Mouse (Mus musculus): ENCODE measurements around the gene Tedc2. TPM values are rescaled to one million over a fixed set of nuclear protein-coding genes. Genes with fewer than 3 reads are reported as not detected.
A peak's percentile ranks its signal among the peaks of the same experiment; 100 is the strongest.

The Tedc2 gene
- total RNA-seq, 2 experiments from 2014 or later, result 6.6 to 13.5 TPM

DNA sequence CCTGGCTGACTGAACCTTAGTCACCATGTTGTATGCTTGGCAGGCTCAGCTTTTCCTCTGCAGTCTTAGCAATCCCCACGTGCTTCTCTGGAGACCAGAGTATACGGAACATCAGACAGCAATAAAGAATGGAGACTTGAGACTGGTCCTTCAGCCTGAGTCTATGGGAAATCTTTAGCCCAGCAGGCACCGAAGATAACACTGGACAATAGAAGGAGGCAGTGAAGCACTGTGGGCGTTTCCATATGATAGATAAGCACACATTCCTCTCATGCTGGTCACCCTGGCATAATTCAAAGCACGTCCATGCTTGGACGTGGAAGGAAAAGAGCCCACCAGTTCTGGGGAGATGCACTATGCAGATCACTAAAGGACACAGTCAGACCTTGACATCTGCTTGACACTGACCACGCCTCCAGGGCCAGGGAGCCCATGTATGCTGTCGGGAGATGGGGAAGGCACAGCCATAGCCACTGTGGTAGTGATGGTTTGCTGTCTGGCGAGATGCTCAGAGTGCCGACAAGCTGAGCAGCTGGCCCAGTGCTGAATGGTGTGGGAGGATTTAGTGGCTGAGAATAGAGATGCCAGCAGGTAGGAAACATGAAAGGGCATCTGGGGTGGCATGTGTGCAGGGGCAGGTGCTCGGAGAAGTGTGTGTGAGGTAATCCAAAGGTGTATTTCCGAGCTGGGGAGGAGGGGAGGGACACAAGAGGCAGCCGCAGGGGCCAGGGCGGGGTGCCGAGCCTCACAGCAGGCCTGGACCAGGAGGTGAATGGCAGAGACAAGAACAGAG is 23.4 kb downstream of the Tedc2 start:
- ATAC-seq (ENCODE audit: poor library complexity, severe bottlenecking), result no peak

DNA sequence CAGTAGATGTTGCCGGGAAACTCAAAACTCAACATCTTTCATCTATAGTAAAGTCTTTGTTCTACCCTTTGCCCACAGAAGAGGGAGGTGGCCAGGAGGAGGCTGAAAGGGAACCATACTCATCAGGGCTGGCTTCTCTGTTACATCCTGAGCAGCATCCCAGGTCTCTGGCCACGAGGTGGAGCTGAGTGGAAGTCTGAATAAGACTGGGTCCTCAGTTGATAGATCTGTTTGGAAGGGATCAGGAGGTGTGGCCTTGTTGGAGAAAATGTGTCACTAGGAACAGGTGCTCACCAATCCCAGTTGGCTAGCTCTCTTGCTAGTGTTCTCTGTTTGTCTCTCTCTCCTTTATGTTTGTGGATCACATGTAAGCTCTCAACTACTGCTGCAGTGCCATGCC is 25.3 kb downstream of the Tedc2 start:
- ATAC-seq (ENCODE audit: poor library complexity, severe bottlenecking), result no peak

DNA sequence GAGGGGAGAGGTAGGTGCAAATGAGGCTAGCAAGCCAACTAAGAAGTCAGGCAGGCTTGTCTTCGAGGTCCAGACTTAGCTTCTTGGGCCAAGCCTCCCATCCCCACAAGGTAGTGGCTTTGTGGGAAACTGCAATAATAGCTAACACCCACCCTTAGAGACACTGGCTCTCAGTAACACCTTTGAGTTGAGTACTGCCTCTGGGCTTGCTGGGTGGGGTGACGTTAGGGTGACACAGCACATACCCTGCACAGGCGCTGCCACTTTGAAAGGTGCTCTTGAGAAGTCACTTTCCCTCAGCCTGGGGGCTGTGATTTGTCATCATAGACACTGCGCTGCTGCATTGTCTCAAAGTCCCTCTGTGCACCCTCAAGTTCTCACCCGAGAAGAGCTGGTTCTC is 26.9 kb downstream of the Tedc2 start:
- no peak for ATAC-seq (ENCODE audit: poor library complexity, severe bottlenecking)

DNA sequence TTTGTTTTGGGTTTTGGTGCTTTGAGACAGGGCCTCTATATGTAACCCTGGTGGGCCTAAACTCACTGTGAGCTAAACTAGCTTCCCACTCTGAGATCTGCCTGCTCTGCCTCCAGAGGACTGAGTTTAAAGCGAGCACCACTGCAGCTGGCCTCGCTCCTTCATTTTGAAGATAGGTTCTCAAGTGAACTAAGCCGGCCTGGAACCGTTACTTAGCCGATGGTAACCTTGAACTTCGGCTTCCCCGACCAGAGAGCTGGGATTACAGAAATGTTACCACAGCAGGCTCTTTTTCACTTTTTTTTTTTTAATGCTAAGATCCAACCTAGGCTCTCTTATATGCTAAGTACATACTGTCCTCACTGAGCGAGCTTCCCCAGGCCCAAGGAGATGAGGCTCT is 27.4 kb downstream of the Tedc2 start:
- no peak for ATAC-seq (ENCODE audit: poor library complexity, severe bottlenecking)

DNA sequence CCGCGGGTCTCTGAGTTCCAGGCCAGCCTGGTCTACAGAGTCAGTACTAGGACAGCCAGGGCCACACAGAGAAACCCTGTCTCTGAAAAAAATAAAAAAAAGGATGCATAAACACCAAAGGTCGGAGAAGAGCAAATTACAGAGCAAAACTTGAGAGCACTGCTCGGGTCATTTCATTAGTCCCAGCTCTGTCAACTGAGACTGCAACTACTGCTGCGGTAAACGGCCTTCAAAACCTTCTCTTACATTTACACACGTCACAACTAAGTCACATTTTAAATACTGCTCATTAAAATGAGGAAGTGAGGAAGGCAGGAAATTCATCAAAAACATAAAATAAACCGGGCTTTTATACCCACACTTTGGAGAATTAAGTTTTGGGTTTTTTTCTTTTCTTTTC is 27.8 kb downstream of the Tedc2 start:
- peak; percentile 65 for ATAC-seq (ENCODE audit: poor library complexity, severe bottlenecking)

DNA sequence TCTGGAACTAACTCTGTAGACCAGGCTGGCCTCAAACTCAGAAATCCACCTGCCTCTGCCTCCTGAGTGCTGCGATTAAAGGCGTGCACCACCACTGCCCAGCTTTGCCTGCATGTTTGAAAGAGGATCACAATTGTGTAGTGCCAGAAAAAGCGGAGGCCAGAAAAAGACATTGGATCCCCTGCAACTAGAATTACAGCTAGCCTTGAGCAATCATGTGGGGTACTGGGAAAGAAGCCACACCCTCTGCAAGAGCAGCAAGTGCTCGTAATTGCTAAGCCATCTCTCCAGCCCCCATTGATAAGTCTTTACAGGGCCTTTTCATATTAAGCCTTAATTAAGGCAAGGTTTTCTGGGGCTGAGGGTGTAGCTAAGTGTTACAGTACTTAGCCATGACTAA is 29.2 kb downstream of the Tedc2 start:
- ATAC-seq (ENCODE audit: poor library complexity, severe bottlenecking), result peak; percentile 51; the same call in 1 of the 2 replicates

DNA sequence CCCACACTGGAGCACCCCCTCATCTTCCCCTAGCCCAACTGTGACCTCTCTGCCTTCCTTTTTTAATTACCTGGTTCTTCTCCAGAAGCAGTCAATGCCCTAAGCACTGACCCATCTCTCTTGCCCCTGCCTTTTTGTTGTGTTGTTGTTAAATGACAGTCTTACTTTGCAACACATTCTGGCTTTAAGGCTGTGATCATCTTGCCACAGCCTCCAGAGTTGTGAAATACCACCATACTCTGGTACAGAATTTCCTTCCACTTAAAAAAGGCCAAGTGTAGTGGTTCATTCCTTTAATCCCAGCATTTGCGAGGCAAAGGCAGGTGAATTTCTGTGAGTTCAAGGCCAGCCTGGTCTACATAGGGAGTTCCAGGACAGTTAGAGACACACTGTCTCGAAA is 29.7 kb downstream of the Tedc2 start:
- ATAC-seq (ENCODE audit: poor library complexity, severe bottlenecking), result peak; percentile 38; the same call in 1 of the 2 replicates

DNA sequence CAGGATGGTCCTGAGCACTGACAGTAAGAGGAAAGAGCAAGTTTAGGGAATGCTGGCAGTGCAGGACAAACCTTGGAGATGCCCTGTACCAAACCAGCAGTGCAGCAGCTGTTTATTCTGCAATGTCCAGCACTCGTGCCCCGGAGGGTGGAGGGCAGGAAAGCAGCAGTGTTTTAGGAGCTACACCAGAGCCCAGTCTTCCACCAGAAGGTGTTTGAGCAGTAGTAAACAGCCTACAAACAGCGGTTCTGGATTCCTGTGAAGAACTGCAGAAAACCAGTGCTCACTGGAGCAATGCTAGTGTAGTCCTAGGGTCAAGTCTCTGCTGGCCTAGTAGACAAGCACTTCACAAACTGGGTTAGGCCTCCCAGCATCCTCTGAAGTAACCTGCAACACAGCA is 46.4 kb downstream of the Tedc2 start:
- ATAC-seq (ENCODE audit: poor library complexity, severe bottlenecking), result no peak

DNA sequence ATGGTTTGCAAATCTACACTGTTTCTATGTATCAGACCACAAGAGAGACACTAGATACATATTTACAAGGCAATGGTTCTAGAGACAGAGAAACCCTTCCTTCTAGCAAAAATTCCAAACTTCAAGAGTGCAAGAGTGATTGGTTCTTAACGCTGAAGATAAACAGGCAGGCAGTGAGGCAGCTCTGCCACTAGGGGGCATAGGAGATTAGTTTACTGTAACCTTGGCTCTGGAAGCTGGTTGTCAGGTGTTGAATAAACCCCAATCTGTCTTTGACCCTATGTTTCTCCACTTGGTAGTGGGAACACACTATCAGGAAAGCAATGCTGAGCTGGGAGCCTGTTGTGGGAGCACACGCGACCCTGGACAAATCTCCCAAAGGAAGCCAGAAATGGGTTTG is 47.2 kb downstream of the Tedc2 start:
- ATAC-seq (ENCODE audit: poor library complexity, severe bottlenecking), result peak; percentile 28; the same call in 1 of the 2 replicates

DNA sequence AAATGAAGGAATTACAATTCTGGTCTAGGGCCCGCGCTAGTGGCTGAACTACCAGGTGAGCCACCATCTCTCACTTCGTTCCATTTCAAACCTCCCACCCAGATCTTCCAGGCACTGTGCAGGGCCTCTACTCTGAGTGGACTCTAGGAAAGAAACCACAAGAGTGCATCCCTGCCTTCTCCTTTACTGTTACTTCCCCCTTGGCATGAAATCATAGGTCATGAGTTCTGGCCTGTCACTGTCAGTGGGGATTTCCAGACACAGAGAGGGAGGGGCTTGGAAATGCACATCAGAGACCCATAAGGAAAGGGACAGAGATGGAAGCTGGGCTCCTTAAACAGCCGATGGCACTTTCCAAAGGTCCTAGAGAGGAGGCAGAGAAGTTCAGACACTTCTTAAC is 48.9 kb downstream of the Tedc2 start:
- ATAC-seq (ENCODE audit: poor library complexity, severe bottlenecking), result peak; percentile 12; the same call in 1 of the 2 replicates

DNA sequence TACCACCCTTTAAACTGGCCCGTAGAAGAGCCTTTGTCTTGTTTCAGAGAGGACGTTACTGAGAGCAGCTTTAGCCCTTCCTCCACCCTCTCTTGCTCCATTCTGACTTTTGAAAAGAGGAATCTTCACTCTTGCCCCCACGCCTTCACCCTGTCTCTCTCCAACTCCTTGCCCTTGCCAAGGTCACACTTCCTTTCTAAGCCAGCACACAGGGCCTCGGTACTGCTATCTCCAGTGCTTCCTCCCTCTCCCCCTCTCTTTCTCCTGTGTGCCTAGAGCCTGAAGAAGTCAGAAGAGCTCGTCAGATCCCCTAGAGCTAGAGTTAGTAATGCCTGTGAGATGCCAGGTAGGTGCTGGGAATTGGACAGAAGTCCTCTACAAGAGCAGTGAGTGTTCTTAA is 49.9 kb downstream of the Tedc2 start:
- ATAC-seq (ENCODE audit: poor library complexity, severe bottlenecking), result peak; percentile 31

DNA sequence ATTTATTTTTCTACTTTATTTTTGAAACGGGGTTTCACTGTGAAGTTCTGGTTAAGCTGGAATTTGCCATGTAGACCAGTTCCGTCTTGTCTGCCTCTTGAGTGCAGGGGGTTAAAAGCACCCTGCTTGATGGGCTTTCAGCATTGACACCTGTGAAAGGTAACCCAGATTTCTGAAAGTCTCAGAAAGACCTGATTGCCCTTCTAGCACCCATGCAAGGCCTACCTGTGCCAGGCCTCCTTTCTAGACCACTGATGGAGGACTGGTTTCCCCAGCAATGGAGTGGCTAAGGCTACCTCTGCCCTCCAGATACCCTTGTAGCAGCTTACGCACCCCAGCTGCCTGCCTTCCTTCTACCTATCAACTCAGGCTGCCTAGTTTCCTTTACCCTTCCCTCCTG is 50.5 kb downstream of the Tedc2 start:
- ATAC-seq (ENCODE audit: poor library complexity, severe bottlenecking), result no peak

DNA sequence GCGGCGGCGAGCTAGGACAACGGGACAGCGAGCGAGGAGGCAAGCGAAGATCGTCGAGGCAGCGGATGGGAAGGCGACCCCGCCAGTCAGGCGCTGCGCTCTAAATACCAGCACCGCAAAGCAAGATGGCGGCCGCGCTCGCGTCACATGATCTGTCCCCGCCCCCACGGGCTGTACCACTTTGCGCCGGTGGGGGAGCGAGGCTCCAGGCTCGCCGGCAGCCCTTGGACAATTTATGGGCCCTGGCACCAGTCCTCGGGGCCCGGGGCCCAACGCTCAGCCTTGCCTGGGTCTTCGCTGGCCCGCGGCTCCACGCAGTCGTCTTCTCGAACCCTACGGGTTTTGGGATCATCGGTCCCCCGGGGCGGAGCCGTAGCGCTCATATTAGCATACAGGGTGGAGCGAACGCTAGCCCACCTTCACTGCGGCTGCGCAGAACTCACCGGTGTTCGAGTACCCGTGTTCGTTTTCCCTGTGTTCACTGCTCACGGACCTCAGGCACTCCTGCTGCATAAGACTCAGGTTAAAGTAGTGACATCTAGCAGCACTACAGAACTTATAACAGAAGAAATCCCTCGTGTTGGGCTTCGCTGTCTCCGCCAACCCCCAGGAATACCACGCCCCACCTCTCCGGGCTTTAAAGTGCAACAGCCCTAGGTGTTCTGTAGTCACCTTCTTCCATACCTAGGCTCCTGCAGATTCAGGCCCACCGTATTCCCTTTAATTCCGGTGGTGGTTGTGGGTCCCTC is 51.2 kb downstream of the Tedc2 start, which contains the start of gene Atp6v0c:
Atp6v0c (minus strand) TSS at position 386 of the 749 bp plus-strand sequence.
- ATAC-seq (ENCODE audit: poor library complexity, severe bottlenecking), result peak; percentile 64

DNA sequence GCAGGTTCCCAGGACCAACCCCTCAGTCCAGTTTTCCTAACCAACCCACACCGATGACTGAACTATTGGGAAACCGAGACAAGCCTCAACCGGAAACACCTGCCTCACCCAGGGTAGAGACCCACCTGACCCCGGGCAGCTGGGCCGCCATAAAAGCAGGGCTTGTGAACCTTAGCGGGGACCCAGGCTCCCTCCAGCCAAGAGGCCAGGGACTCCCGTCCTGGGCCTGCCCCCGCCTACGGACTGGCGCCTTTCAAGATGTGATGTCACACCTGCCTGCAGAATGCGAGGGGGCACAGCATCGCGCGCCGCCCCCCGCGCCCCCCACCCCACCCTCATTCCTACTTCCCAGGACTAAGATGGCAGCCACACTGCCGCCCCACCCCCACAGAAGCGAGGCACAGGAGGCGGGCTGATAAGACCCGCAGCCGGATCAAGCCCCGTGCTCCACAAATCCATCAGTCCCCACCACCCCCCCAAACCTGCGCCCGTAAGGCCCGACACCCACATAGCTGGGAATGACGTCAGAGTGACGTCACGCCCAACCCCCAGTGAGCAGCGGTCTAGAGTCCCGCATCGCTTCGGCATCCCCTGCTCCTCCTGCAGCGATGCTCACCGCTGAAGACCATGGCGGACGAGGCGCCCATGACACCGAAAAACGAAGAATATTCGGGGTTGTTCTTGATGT is 51.9 kb downstream of the Tedc2 start:
- ATAC-seq (ENCODE audit: poor library complexity, severe bottlenecking), result peak; percentile 25

DNA sequence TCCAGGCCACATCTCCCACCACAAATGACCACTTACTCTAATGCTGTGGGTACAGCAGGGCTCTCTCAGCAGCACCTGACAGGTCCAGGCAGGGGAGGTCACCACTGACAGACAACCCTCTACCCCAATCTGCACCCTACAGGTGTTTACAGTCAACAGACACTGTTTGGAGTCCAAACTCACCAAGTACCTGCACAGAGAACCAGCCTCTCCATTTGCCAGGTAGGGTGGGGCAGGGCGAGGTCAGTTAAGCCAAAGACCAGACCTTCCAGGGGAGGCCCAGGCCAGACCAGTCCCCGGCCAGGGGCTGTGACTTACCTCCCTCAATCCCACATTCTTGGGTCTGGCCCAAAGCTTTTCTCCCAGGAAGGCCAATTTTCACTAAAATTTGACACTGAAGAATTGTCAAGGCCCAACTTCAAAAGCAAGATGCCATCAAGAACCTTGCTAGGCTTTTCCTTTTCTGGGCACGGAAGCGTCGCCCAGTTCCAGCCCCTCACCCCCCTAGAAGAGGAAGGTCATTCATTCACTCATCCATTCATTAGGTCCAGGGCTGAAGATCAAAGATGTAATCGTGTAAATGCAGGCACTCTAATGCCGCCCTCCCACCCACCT is 52.7 kb downstream of the Tedc2 start:
- ATAC-seq (ENCODE audit: poor library complexity, severe bottlenecking), result no peak

DNA sequence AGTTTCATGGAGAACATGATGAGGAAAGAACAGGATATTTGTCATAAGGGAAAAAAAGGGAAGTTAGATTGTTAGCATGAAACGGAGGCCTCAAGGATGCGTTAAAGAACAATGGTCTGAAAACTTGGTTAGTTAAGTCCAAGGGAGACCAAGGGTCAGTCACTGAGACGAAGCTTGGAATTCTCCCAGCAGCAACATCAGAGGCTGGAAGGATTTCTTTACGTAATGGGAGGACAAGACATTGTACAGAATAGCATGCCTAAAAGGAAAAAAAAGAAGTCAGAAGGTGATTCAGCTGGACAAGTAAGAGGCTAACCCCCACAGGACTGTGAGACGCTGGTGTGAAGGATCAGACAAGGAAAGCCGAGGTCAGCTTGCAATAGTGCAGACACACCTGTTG is 53.5 kb downstream of the Tedc2 start:
- no peak for ATAC-seq (ENCODE audit: poor library complexity, severe bottlenecking)

Other genes starting within 250 kb of the Tedc2 start
- 1.2 and 2.5 TPM in 2 replicates for gene Prss30, start 240.3 kb downstream of the Tedc2 start, total RNA-seq (2015)
- gene Prss30, start 240.3 kb downstream of the Tedc2 start, total RNA-seq (2017), result 0.89 and 1.2 TPM in 2 replicates
- gene Prss22, start 222.8 kb downstream of the Tedc2 start, total RNA-seq (2015), result not detected in 2 replicates
- gene Prss22, start 222.8 kb downstream of the Tedc2 start, total RNA-seq (2017), result not detected in 2 replicates
- not detected in 2 replicates for gene Prss27, start 182.7 kb downstream of the Tedc2 start, total RNA-seq (2015)
- not detected in 2 replicates for gene Prss27, start 182.7 kb downstream of the Tedc2 start, total RNA-seq (2017)
- 12.0 and 16.7 TPM in 2 replicates for gene Kctd5, start 147.4 kb downstream of the Tedc2 start, total RNA-seq (2015)
- gene Kctd5, start 147.4 kb downstream of the Tedc2 start, total RNA-seq (2017), result 17.3 and 17.7 TPM in 2 replicates
- 45.4 and 51.3 TPM in 2 replicates for gene Pdpk1, start 69.9 kb downstream of the Tedc2 start, total RNA-seq (2015)
- gene Pdpk1, start 69.9 kb downstream of the Tedc2 start, total RNA-seq (2017), result 50.6 and 57.7 TPM in 2 replicates
- 28.8 and 36.3 TPM in 2 replicates for gene Amdhd2, start 57.1 kb downstream of the Tedc2 start, total RNA-seq (2015)
- gene Amdhd2, start 57.1 kb downstream of the Tedc2 start, total RNA-seq (2017), result 44.4 and 68.1 TPM in 2 replicates
- gene Atp6v0c, start 51.1 kb downstream of the Tedc2 start, total RNA-seq (2015), result 468 and 476 TPM in 2 replicates
- 175 and 180 TPM in 2 replicates for gene Atp6v0c, start 51.1 kb downstream of the Tedc2 start, total RNA-seq (2017)
- 5.5 and 11.8 TPM in 2 replicates for gene Tbc1d24, start 15.3 kb downstream of the Tedc2 start, total RNA-seq (2015)
- 4.0 and 4.6 TPM in 2 replicates for gene Tbc1d24, start 15.3 kb downstream of the Tedc2 start, total RNA-seq (2017)
- 0.11 TPM in 1 of 2 replicates, not detected in the other for gene Ntn3, start 11.3 kb downstream of the Tedc2 start, total RNA-seq (2015)
- gene Ntn3, start 11.3 kb downstream of the Tedc2 start, total RNA-seq (2017), result 0.08 TPM in 1 of 2 replicates, not detected in the other
- 34.1 and 35.1 TPM in 2 replicates for gene Ccnf, start 30.6 kb upstream of the Tedc2 start, total RNA-seq (2015)
- 40.4 and 49.4 TPM in 2 replicates for gene Ccnf, start 30.6 kb upstream of the Tedc2 start, total RNA-seq (2017)
- gene Abca17, start 130.2 kb upstream of the Tedc2 start, total RNA-seq (2015), result 0.41 and 0.58 TPM in 2 replicates
- 0.28 and 0.88 TPM in 2 replicates for gene Abca17, start 130.2 kb upstream of the Tedc2 start, total RNA-seq (2017)
- 40.2 and 43.6 TPM in 2 replicates for gene Abca3, start 131.1 kb upstream of the Tedc2 start, total RNA-seq (2015)
- gene Abca3, start 131.1 kb upstream of the Tedc2 start, total RNA-seq (2017), result 32.2 and 33.5 TPM in 2 replicates
- gene Rnps1, start 193.7 kb upstream of the Tedc2 start, total RNA-seq (2015), result 93.0 and 102 TPM in 2 replicates
- gene Rnps1, start 193.7 kb upstream of the Tedc2 start, total RNA-seq (2017), result 115 and 125 TPM in 2 replicates
- 26.0 and 30.6 TPM in 2 replicates for gene Eci1, start 205.8 kb upstream of the Tedc2 start, total RNA-seq (2015)
- gene Eci1, start 205.8 kb upstream of the Tedc2 start, total RNA-seq (2017), result 10.2 and 19.1 TPM in 2 replicates
- gene Dnase1l2, start 222.3 kb upstream of the Tedc2 start, total RNA-seq (2015), result 2.6 and 4.7 TPM in 2 replicates
- 1.4 and 1.7 TPM in 2 replicates for gene Dnase1l2, start 222.3 kb upstream of the Tedc2 start, total RNA-seq (2017)
- 20.7 and 27.5 TPM in 2 replicates for gene E4f1, start 249.5 kb upstream of the Tedc2 start, total RNA-seq (2015)
- 14.2 and 14.5 TPM in 2 replicates for gene E4f1, start 249.5 kb upstream of the Tedc2 start, total RNA-seq (2017)
- 20.7 and 25.5 TPM in 2 replicates for gene Pgp, start 249.5 kb upstream of the Tedc2 start, total RNA-seq (2015)
- gene Pgp, start 249.5 kb upstream of the Tedc2 start, total RNA-seq (2017), result 14.5 and 14.6 TPM in 2 replicates

Measured in megakaryocyte, adult 5-6 weeks (primary cell).